7 mouse cellular contexts compared by ENCODE assay signal in the genomic region with DNA sequence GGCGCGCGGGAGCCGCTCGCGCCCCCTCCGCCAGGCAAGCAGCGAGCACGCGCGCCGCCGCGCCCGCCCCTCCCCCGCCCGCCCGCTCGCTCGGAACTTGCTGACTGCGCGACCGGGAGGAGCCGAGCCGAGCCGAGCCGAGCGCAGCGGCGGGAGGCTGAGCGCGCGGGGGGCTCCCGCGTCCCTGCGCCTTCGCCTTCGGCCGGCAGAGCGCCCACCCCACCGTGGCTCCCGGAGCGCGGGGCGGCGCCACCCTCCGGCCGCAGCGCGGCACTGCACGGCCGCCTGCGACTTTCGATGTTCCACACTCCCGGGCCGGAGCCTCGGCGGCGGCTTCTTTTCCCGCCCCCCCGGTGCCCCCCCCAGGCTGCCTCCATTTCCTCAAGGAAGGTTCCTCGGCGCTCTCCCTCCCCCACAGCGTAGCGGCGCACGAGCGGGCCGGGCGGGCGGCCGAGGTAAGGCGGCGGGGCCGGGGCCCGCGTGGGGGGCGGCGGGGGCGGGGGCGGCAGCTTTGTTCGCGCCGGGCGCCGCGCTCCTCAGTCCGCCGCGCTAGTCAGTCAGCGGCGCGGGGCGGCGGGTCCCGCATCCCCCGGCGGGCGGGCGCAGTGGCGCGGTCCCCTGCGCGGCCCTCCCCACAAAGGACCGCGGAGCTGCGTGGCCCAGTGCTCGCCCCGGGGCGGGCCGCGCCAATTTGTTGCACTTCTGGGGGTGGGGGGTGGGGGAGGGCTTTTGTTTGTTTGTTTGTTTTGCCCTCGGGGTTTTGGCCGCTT. TPM values are rescaled to one million over a fixed set of nuclear protein-coding genes. Genes with fewer than 3 reads are reported as not detected.
A peak's percentile ranks its signal among the peaks of the same experiment; 100 is the strongest.
DNase-seq lines count a peak whose midpoint lies in the region; ATAC-seq lines count a peak whose summit lies in the region.

No protein-coding gene starts in this region.

- no peaks in the 10 kb centered on the region for H3K9me3 ChIP-seq in intestine, embryonic 14.5 days (ENCODE audit: control insufficient read depth, low read length)
- no peaks in the 10 kb centered on the region for H3K9me3 ChIP-seq in midbrain, embryonic 10.5 days (replicated peaks)

- H3K9ac ChIP-seq in intestine, embryonic 14.5 days (ENCODE audit: low read length), result peak overlapping the region; percentile 98

- peaks cover 25% of the 10 kb centered on the region for H3K4me1 ChIP-seq in intestine, embryonic 14.5 days (replicated peaks; ENCODE audit: control insufficient read depth, insufficient read depth, low read length)
- peaks cover 50% of the 10 kb centered on the region for H3K4me1 ChIP-seq in midbrain, embryonic 10.5 days

- H3K4me3 ChIP-seq in intestine, embryonic 14.5 days (ENCODE audit: low read depth, low read length), result peak overlapping the region; percentile 78
- H3K4me3 ChIP-seq in midbrain, embryonic 10.5 days, result peak overlapping the region; percentile 82

- DNase-seq in adrenal gland, adult 18-20 months (ENCODE audit: low spot score in 2 of 2), result peak; percentile 75 to 77
- peak; percentile 84 for DNase-seq in embryo, embryonic 10 days (ENCODE audit: low spot score)
- DNase-seq in gastrocnemius, postnatal 14 days, result peak; percentile 82
- peak; percentile 88 for DNase-seq in intestine, embryonic 14.5 days (ENCODE audit: low spot score)
- peak; percentile 82 to 88 for DNase-seq in left cerebral cortex, postnatal 36 days (ENCODE audit: low spot score in 2 of 2)
- peak; percentile 87 for DNase-seq in midbrain, embryonic 10.5 days (ENCODE audit: low spot score)
- peak; percentile 42 for DNase-seq in skeletal muscle tissue, adult 2 months (ENCODE audit: low read depth, low spot score)

- H3K36me3 ChIP-seq in intestine, embryonic 14.5 days (ENCODE audit: control insufficient read depth, insufficient read depth, low read length), result peaks cover 9% of the 10 kb centered on the region; the same call in 1 of the 2 replicates
- H3K36me3 ChIP-seq in midbrain, embryonic 10.5 days, result peaks cover 9% of the 10 kb centered on the region

- intact Hi-C loops in gastrocnemius, postnatal 14 days (cut with DNase I; ENCODE audit: low total_unique reads), result no loop called here
- intact Hi-C loops in left cerebral cortex, postnatal 36 days (cut with DNase I), result loop anchor here (1.0 kb wide), 1 partner anchor 821 kb away; no protein-coding TSS in a partner anchor

- ATAC-seq in intestine, embryonic 14.5 days (replicated peaks; ENCODE audit: low FRiP score, low TSS enrichment, low read depth), result peak; percentile 96

- no peaks in the 10 kb centered on the region for H3K27me3 ChIP-seq in intestine, embryonic 14.5 days (replicated peaks; ENCODE audit: control insufficient read depth, insufficient read depth, low read length)
- H3K27me3 ChIP-seq in midbrain, embryonic 10.5 days (ENCODE audit: low read depth, poor library complexity, severe bottlenecking), result no peaks in the 10 kb centered on the region

- H3K4me2 ChIP-seq in intestine, embryonic 14.5 days (ENCODE audit: low read length), result peak overlapping the region; percentile 84

- H3K27ac ChIP-seq in intestine, embryonic 14.5 days (ENCODE audit: low read depth), result peak overlapping the region; percentile 99
- peak overlapping the region; percentile 100 for H3K27ac ChIP-seq in midbrain, embryonic 10.5 days (replicated peaks)

- under 1% methylated on average over 49 of the region's 114 CpGs for WGBS in intestine, embryonic 14.5 days
- WGBS in midbrain, embryonic 10.5 days, result under 1% methylated on average over 75 of the region's 114 CpGs

RNA-seq across cellular contexts. Expression of a gene that starts 1.2 kb away (rescaled TPM):
- 10 to 100 TPM; 36.5 to 41.1 TPM for total RNA-seq in adrenal gland, adult 18-20 months (2021)
- total RNA-seq in gastrocnemius, postnatal 14 days (2021), result 10 to 100 TPM; 20.1 to 20.6 TPM
- polyA plus RNA-seq in intestine, embryonic 14.5 days (2014; fragmentation: Nextera tagmentation; extraction: Ambion mirVana), result 126 and 138 TPM in 2 replicates
- 100 to 1,000 TPM; 102 to 110 TPM for total RNA-seq in left cerebral cortex, postnatal 36 days (2021)
- 215 and 239 TPM in 2 replicates for polyA plus RNA-seq in midbrain, embryonic 10.5 days (2016; fragmentation: Nextera tagmentation; extraction: Ambion mirVana)

Comparison
In these comparisons a context has a peak if more than half of its experiments do, and no peak if none do; other contexts are left out.
1. Peak in every context shown above with its lines: DNase-seq, ATAC-seq, H3K4me3 ChIP-seq and H3K27ac ChIP-seq.